Mouse (Mus musculus) liver, postnatal 0 days (tissue): ENCODE data around the gene Tk1.

Experiments
- CTCF ChIP-seq: sonication (generic); IDR thresholded peaks from 2 replicates; pipeline ENCODE4 v1.5.1; 2016; ENCODE audit warnings: antibody characterized with exemption, low read depth
- EP300 ChIP-seq: IDR thresholded peaks from 2 replicates; pipeline ENCODE4 v1.6.1; 2016; ENCODE audit warnings: antibody characterized with exemption, low read depth, mild to moderate bottlenecking

DNA sequence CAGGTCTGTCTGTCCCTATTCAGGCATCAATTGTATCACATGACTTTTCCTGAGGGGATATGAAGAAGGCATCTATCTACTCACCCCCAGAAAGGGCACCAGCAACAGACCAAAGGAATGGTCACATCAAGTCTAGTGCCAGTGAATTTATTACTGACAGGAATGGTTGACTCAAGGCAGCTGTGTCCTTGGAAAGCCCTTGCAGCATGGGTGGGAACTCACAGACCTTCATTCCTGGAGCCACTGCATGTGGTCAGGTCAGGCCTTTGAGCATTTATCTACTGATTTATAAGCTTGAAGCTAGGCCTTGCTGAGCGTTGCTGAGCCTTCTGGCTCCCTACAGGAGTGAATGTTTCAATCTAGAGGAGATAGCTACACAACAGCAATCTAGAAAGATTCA, 15.0 kb upstream of the Tk1 start:
- TF ChIP-seq CTCF (no peak), EP300 (no peak)
